Mouse (Mus musculus): ENCODE measurements around the gene Tmem139.

The Tmem139 gene

GRCm38 (mm10) chr6:42261524-42262170 lies at the start of gene Tmem139:
TSS of gene Tmem139 (plus strand) at chr6:42261970.
- no peak for DNase-seq (ENCODE audit: low read depth, low spot score)

GRCm38 (mm10) chr6:42215028-42215427 lies 46.7 kb upstream of the Tmem139 start, which contains the start of gene Tas2r144:
TSS of gene Tas2r144 (plus strand) at chr6:42215328.
- DNase-seq (ENCODE audit: low read depth, low spot score), result no peak

- no peak for DNase-seq (ENCODE audit: low read depth, low spot score)
Observed at GRCm38 (mm10) chr6:42222286-42222685, 39.5 kb upstream of the Tmem139 start.

- DNase-seq (ENCODE audit: low read depth, low spot score), result no peak
Observed at GRCm38 (mm10) chr6:42225046-42225445, 36.7 kb upstream of the Tmem139 start.

- DNase-seq (ENCODE audit: low read depth, low spot score), result peak; percentile 62
Observed at GRCm38 (mm10) chr6:42227240-42228101, 34.3 kb upstream of the Tmem139 start.

- DNase-seq (ENCODE audit: low read depth, low spot score), result no peak
Observed at GRCm38 (mm10) chr6:42229610-42230009, 32.2 kb upstream of the Tmem139 start.

- no peak for DNase-seq (ENCODE audit: low read depth, low spot score)
Observed at GRCm38 (mm10) chr6:42231191-42231590, 30.6 kb upstream of the Tmem139 start.

- no peak for DNase-seq (ENCODE audit: low read depth, low spot score)
Observed at GRCm38 (mm10) chr6:42237276-42237805, 24.4 kb upstream of the Tmem139 start.

GRCm38 (mm10) chr6:42241311-42242045 lies 20.3 kb upstream of the Tmem139 start:
- DNase-seq (ENCODE audit: low read depth, low spot score), result no peak

GRCm38 (mm10) chr6:42245711-42246353 lies 15.9 kb upstream of the Tmem139 start, which contains the start of gene Gstk1:
TSS of gene Gstk1 (plus strand) at chr6:42245935.
- DNase-seq (ENCODE audit: low read depth, low spot score), result peak; percentile 68

GRCm38 (mm10) chr6:42247173-42247572 lies 14.6 kb upstream of the Tmem139 start:
- no peak for DNase-seq (ENCODE audit: low read depth, low spot score)

- no peak for DNase-seq (ENCODE audit: low read depth, low spot score)
Observed at GRCm38 (mm10) chr6:42247981-42248380, 13.8 kb upstream of the Tmem139 start.

- no peak for DNase-seq (ENCODE audit: low read depth, low spot score)
Observed at GRCm38 (mm10) chr6:42251791-42252190, 10.0 kb upstream of the Tmem139 start.

GRCm38 (mm10) chr6:42253103-42253502 lies 8.7 kb upstream of the Tmem139 start:
- no peak for DNase-seq (ENCODE audit: low read depth, low spot score)

GRCm38 (mm10) chr6:42257303-42257863 lies 4.4 kb upstream of the Tmem139 start:
- DNase-seq (ENCODE audit: low read depth, low spot score), result peak; percentile 16

- DNase-seq (ENCODE audit: low read depth, low spot score), result no peak
Observed at GRCm38 (mm10) chr6:42260430-42260829, 1.3 kb upstream of the Tmem139 start.

GRCm38 (mm10) chr6:42264626-42265312 lies 3.0 kb downstream of the Tmem139 start, which contains the start of gene Casp2:
TSS of gene Casp2 (plus strand) at chr6:42264985.
- DNase-seq (ENCODE audit: low read depth, low spot score), result peak; percentile 99

GRCm38 (mm10) chr6:42265391-42266330 lies 3.9 kb downstream of the Tmem139 start:
- DNase-seq (ENCODE audit: low read depth, low spot score), result no peak

- no peak for DNase-seq (ENCODE audit: low read depth, low spot score)
Observed at GRCm38 (mm10) chr6:42270817-42271216, 9.0 kb downstream of the Tmem139 start.
